Mouse (Mus musculus): Measurements from ENCODE around the gene Rab3il1.

DNA sequence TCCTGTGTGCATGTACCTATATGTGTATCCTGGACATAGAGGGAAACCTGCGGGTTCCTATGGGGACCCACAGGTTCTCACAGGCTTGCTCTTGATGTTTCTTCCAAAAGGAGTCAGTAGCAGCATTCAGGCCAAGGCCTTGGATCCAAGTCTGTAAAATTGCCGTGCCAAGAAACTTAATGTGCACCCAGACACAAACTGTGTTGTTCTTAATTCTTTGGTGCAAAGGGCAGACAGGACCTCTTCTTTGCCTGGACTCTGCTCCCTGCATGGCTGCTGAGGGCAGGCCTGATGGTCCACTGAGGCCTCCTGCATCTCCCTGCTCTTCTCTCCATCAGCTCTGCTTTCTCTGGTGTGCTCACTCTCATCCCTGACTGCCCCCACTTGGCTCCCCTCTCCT lies 28.3 kb downstream of the Rab3il1 start:
- TF ChIP-seq CTCF (conservative IDR thresholded peaks at IDR 0.05; ENCODE audit: insufficient read depth, insufficient read length, low read depth, low read length) (no peak), POLR2A (IDR thresholded peaks at IDR 0.05; ENCODE audit: low read depth, low read length) (no peak)
